Mouse (Mus musculus): ENCODE data around the gene Slc30a7.
"Not testable (repeated sequence)": the region's sequence is repeated elsewhere in the genome, so short reads cannot be mapped to it uniquely, and the experiment has no call there.

DNA sequence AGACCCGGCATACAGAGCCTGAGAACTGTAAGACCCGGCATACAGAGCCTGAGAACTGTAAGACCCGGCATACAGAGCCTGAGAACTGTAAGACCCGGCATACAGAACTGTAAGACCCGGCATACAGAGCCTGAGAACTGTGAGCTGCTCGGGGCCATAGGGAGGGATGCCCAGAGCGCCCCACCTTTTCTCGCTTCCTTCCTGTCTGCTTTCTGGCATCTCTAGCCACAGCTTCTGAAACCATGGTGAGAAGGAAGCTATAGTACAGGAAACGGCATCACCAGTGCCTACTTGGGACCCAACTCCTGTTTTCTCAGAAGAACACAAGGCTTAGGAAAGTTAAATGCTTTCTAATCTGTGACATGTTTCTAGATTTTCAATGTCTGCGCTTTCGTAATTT, 99.8 kb downstream of the Slc30a7 start:
- TF ChIP-seq POLR2A (IDR thresholded peaks at IDR 0.05; ENCODE audit: control insufficient read depth, low read depth, low read length); CTCF (IDR thresholded peaks at IDR 0.05; ENCODE audit: control insufficient read depth, insufficient read depth, insufficient replicate concordance, low read depth, low read length): not testable (repeated sequence)
